Mouse (Mus musculus): ENCODE data around the gene Cdan1. TPM values are rescaled to one million over a fixed set of nuclear protein-coding genes. Genes with fewer than 3 reads are reported as not detected.

Cdan1 gene
- polyA plus RNA-seq (2012; rRNA removed; ENCODE audit: low replicate concordance), result 21.4 and 28.8 TPM in 2 replicates

DNA sequence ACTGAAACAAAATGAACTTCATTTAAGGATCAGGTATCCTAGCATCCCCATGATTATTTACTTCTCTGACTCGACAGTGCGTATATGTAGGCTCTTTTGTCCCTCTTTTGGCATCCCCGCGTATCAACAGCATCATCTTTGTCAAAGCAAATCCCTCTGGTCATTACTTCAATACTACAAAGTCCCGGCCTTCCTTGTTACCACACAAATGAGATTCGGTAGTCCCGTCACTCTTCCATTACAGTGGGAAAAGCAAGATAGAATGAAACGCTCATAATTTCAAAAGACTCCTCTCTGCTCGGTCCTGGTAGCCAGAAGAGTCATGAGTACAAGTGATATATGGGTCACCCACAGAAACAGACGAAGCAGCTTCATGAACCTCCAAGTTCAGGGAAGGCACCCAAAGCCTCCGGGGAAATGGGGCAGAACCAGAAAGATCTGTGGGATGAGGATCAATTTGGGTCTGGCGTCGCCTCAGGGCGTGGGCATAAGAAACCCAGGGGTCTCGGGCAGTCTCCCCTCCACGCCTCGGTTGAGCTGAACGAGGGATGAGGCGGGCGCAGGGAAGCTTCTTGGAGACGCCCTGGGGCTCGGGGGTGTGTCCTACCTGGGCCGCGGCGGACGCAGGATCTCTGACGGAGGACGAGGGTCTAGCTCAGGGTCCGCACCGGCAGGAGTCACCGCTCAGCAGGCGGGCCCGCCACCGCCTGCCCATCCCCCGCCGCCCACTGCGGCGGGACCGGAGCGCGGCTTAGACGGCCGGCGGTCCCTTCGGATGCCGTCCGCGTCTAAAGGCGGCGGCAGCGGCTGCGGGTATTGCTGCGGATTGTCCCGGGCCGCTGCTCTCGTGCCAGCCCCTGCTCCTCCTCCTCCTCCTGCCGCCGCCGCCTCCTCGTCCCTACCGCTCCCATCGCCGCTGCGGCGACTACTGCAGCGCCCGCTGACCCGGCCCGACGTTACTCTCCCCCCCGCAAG is at the start of gene Cdan1:
Gene Cdan1 (minus strand): TSS at position 680 of the 975 bp plus-strand sequence.

DNA sequence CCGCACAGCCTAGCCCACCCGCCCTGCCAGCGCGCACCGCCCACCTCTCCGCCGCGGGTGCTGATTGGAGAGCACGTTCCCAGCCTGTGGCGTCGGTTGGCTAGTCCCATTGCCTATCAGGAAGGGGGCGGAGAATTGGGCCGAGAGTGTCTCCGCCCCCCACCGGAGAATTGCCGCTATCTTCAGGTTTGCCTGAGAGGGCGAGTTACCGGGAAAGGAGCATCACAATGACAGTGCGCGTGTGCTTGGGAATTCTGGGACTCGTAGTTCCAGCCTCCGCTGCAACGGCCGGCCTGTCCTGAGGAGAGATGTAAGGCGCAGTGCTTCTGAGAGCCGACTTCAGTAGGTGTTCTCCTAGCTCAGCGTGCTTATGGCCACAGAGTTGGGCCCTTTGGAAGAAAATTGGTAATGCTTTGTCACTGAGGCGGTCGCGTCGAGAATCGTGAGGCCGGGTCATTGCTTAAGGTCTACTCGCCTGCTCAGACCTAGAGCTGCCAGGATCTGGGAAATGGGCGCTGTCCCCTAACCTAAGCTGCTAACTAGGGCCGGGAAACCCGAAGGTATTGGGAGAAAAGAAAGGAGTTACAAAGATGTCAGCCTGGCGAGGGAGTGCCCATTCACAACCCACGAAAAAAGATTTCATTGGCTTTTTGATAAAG is 625 bp upstream of the Cdan1 start, which contains the start of gene Ttbk2:
Gene Ttbk2 (minus strand): TSS at position 181 of the 659 bp plus-strand sequence.

Other genes starting within 250 kb of the Cdan1 start
- 4.0 and 5.6 TPM in 2 replicates for gene Haus2, start 240.7 kb downstream of the Cdan1 start, polyA plus RNA-seq (2012; rRNA removed; ENCODE audit: low replicate concordance)
- gene Lrrc57, start 240.6 kb downstream of the Cdan1 start, polyA plus RNA-seq (2012; rRNA removed; ENCODE audit: low replicate concordance), result 12.4 and 17.2 TPM in 2 replicates
- 24.0 and 27.3 TPM in 2 replicates for gene Stard9, start 221.0 kb downstream of the Cdan1 start, polyA plus RNA-seq (2012; rRNA removed; ENCODE audit: low replicate concordance)
- 2.0 and 6.1 TPM in 2 replicates for gene Ttbk2, start 476 bp upstream of the Cdan1 start, polyA plus RNA-seq (2012; rRNA removed; ENCODE audit: low replicate concordance)
- 23.8 and 37.9 TPM in 2 replicates for gene Ubr1, start 120.6 kb upstream of the Cdan1 start, polyA plus RNA-seq (2012; rRNA removed; ENCODE audit: low replicate concordance)
- 8.6 and 8.7 TPM in 2 replicates for gene Tmem62, start 126.9 kb upstream of the Cdan1 start, polyA plus RNA-seq (2012; rRNA removed; ENCODE audit: low replicate concordance)
- 28.4 and 30.7 TPM in 2 replicates for gene Ccndbp1, start 158.3 kb upstream of the Cdan1 start, polyA plus RNA-seq (2012; rRNA removed; ENCODE audit: low replicate concordance)
- 0.11 and 0.14 TPM in 2 replicates for gene Epb42, start 186.9 kb upstream of the Cdan1 start, polyA plus RNA-seq (2012; rRNA removed; ENCODE audit: low replicate concordance)
- 0.44 TPM in 1 of 2 replicates, not detected in the other for gene Tgm5, start 235.7 kb upstream of the Cdan1 start, polyA plus RNA-seq (2012; rRNA removed; ENCODE audit: low replicate concordance)